ENCODE assay signal across 8 mouse cellular contexts in genomic region chr16:11176208-11176883, GRCm38 (mm10). TPM values are rescaled to one million over a fixed set of nuclear protein-coding genes. Genes with fewer than 3 reads are reported as not detected.
A peak's percentile ranks its signal among the peaks of the same experiment; 100 is the strongest.
DNase-seq lines count a peak whose midpoint lies in the region; ATAC-seq lines count a peak whose summit lies in the region.

Zc3h7a (minus strand) TSS chr16:11176393.

- H3K9ac ChIP-seq in hindbrain, embryonic 16.5 days (ENCODE audit: low read depth, low read length), result peak within 1 kb of the TSS; percentile 83

- peaks cover 45% of the 10 kb centered on the region for H3K79me2 ChIP-seq in macrophage (ENCODE audit: inconsistent target)

- peaks cover 13% of the 10 kb centered on the region for H3K4me1 ChIP-seq in hindbrain, embryonic 16.5 days (ENCODE audit: control insufficient read depth, insufficient read depth, low read depth, low read length)

- peak within 1 kb of the TSS; percentile 87 for H3K4me2 ChIP-seq in hindbrain, embryonic 16.5 days (ENCODE audit: low read length)

- DNase-seq in T-cell, adult 2 months (ENCODE audit: low spot score), result peak; percentile 93
- peak; percentile 87 to 90 for DNase-seq in cerebellum, postnatal 36 days
- peak; percentile 91 for DNase-seq in gastrocnemius, adult 18-20 months (ENCODE audit: low spot score)
- peak; percentile 85 to 90 for DNase-seq in left cerebral cortex, adult 18-20 months (ENCODE audit: low spot score in 2 of 2)
- peak; percentile 94 for DNase-seq in right cerebral cortex, adult 18-20 months
- peak; percentile 69 for DNase-seq in urinary bladder, postnatal 10 days (ENCODE audit: low spot score)

- peak within 1 kb of the TSS; percentile 79 for H3K4me3 ChIP-seq in hindbrain, embryonic 16.5 days (ENCODE audit: low read length)
- peak within 1 kb of the TSS; percentile 83 for H3K4me3 ChIP-seq in macrophage (ENCODE audit: inconsistent target)

- peak; percentile 96 for ATAC-seq in hindbrain, embryonic 16.5 days

- no peaks in the 10 kb centered on the region for H3K36me3 ChIP-seq in hindbrain, embryonic 16.5 days (ENCODE audit: control insufficient read depth, insufficient read depth, low read length)
- no peaks in the 10 kb centered on the region for H3K36me3 ChIP-seq in macrophage (ENCODE audit: inconsistent target)

- H3K9me3 ChIP-seq in hindbrain, embryonic 16.5 days (ENCODE audit: control insufficient read depth, low read length), result no peaks in the 10 kb centered on the region

- 0% methylated on average over 51 of the region's 57 CpGs for WGBS in hindbrain, embryonic 16.5 days
- WGBS in macrophage (ENCODE audit: missing documents), result under 1% methylated on average over 56 of the region's 57 CpGs

- peak within 1 kb of the TSS; percentile 87 for H3K27ac ChIP-seq in hindbrain, embryonic 16.5 days (ENCODE audit: low read depth, low read length)
- peak within 1 kb of the TSS; percentile 71 for H3K27ac ChIP-seq in macrophage

- H3K27me3 ChIP-seq in hindbrain, embryonic 16.5 days (replicated peaks; ENCODE audit: control insufficient read depth, insufficient read depth, low read length), result no peaks in the 10 kb centered on the region

RNA-seq across cellular contexts. Expression of gene Zc3h7a, which starts in this region (rescaled TPM):
- 10 to 100 TPM; 10.3 to 16.8 TPM for total RNA-seq in gastrocnemius, adult 18-20 months (2021)
- 67.0 and 75.8 TPM in 2 replicates for polyA plus RNA-seq in hindbrain, embryonic 16.5 days (2015; fragmentation: Nextera tagmentation; extraction: Ambion mirVana)
- 10 to 100 TPM; 57.0 to 59.2 TPM for total RNA-seq in left cerebral cortex, adult 18-20 months (2021)
- total RNA-seq in macrophage (2018; cell fraction: chromatin; rRNA removed), result 1,000 to 10,000 TPM; 1,100 to 4,230 (median 1,584) TPM
- 100 to 1,000 TPM in 4 of 26 experiments, 10 to 100 TPM in 22; 36.4 to 125 (median 54.0) TPM for total RNA-seq in macrophage (2018; cell fraction: cytosol; rRNA removed)
- 1,000 to 10,000 TPM in 19 of 26 experiments, 100 to 1,000 TPM in 7; 737 to 4,041 (median 1,180) TPM for total RNA-seq in macrophage (2018; cell fraction: nucleus; rRNA removed)
- 64.3 to 121 TPM (median 115 TPM) in 3 replicates for polyA plus RNA-seq in macrophage (2018)

Comparison
In these comparisons a context has a peak if more than half of its experiments do, and no peak if none do; other contexts are left out.
1. Peak in every context shown above with its lines: DNase-seq, ATAC-seq, H3K4me3 ChIP-seq and H3K27ac ChIP-seq.